Mouse (Mus musculus): ENCODE measurements around the gene Hyls1. TPM values are rescaled to one million over a fixed set of nuclear protein-coding genes. Genes with fewer than 3 reads are reported as not detected.

Gene Hyls1
- total RNA-seq, 2 experiments from 2014 or later, result 8.5 to 8.6 TPM

- intact Hi-C loops (cut with DNase I), result no loop called here
- no peak for DNase-seq (ENCODE audit: extremely low spot score in 1 of 2, low spot score in 2 of 2)
Measured at GRCm38 (mm10) chr9:35518169-35518568, 52.0 kb downstream of the Hyls1 start, which contains the start of gene Gm1113. Gene Gm1113 (minus strand): TSS chr9:35518269.

DNA sequence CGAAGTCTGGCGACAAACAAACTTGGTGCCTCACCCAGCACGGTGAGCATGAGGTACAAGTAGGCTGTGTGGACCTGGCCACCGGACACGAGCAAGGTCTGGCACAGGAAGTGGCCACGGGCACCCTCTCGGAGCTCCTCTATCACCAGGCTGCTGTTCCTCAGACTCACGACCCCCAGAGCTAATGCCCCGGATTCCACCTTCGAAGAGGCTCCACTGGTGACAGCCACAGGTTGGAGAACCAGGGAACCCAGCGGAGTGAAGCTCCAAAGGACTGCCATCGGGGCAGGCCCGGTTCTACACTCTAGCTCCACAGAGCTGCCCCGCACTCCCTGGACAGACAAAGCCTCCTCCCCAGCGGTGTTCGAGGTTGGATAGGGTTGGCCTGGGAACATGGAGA, 53.5 kb downstream of the Hyls1 start:
- intact Hi-C loops (cut with DNase I), result no loop called here
- DNase-seq (ENCODE audit: extremely low spot score in 1 of 2, low spot score in 2 of 2), result no peak

DNA sequence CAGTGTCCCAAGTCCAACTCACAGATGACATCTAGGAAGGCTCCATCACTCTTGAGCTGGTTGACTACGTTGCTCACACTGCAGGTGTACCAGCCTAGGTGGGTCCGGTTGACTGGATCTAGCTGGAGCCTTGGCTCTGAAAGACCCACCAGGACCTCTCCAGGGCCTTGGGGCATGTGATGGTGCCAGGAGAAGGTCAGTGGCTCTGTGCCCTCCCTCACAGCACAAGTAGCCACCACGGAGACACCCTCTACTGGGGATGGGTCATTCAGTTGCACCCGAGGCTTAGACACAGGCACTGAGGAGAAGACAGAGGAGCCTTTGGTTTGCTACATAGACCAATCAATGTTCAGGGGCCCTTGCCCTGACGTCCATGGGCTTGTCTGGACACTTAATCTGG, 54.0 kb downstream of the Hyls1 start:
- no peak for DNase-seq (ENCODE audit: extremely low spot score in 1 of 2, low spot score in 2 of 2)
- intact Hi-C loops (cut with DNase I), result no loop called here

- no peak for DNase-seq (ENCODE audit: extremely low spot score in 1 of 2, low spot score in 2 of 2)
- intact Hi-C loops (cut with DNase I), result no loop called here
Measured at GRCm38 (mm10) chr9:35513900-35514299, 56.3 kb downstream of the Hyls1 start.

Other genes starting within 250 kb of the Hyls1 start
- 10 to 100 TPM in 1 of 2 experiments, 1 to 10 TPM in 1; 7.8 to 10.5 TPM for gene Cdon, start 149.3 kb downstream of the Hyls1 start, total RNA-seq (2021)
- not detected for gene Gm1113, start 52.1 kb downstream of the Hyls1 start, total RNA-seq (2021)
- gene Ddx25, start 11.9 kb downstream of the Hyls1 start, total RNA-seq (2021), result 10 to 100 TPM; 16.4 to 16.6 TPM
- 10 to 100 TPM; 11.4 to 12.9 TPM for gene Pus3, start 11.8 kb downstream of the Hyls1 start, total RNA-seq (2021)
- gene Pate2, start 114 bp downstream of the Hyls1 start, total RNA-seq (2021), result under 1 TPM; 0.79 to 0.81 TPM
- not detected for gene Pate4, start 41.5 kb upstream of the Hyls1 start, total RNA-seq (2021)
- gene Pate3, start 77.8 kb upstream of the Hyls1 start, total RNA-seq (2021), result not detected
- not detected for gene Pate1, start 117.0 kb upstream of the Hyls1 start, total RNA-seq (2021)
- not detected for gene Gm17677, start 170.7 kb upstream of the Hyls1 start, total RNA-seq (2021)
- not detected for gene Gm17727, start 207.7 kb upstream of the Hyls1 start, total RNA-seq (2021)
- gene Gm27235, start 219.7 kb upstream of the Hyls1 start, total RNA-seq (2021), result not detected
- gene D730048I06Rik, start 219.7 kb upstream of the Hyls1 start, total RNA-seq (2021), result not detected